Mouse (Mus musculus) left cerebral cortex, postnatal 10 days (tissue): ENCODE results near the gene Gm20503. TPM values are rescaled to one million over a fixed set of nuclear protein-coding genes. Genes with fewer than 3 reads are reported as not detected.
A peak's percentile ranks its signal among the peaks of the same experiment; 100 is the strongest.

Experiments
- DNase-seq, 2 experiments: peaks; one replicate each; pipeline ENCODE4 v3.0.0; 2021 to 2022; ENCODE audit warnings: low spot score in 2 of 2, mixed read lengths in 1 of 2; ENCODE audit errors: extremely low spot score in 1 of 2
- intact Hi-C: fragments of 180-260 bp; cut with DNase I; formaldehyde crosslinking; loops from one replicate; pipeline ENCODE4 v1.15.1; 2025
- total RNA-seq, 2 experiments: library from RNA; stranded (reverse); gene quantifications; 2 replicates each; pipeline ENCODE4 v1.2.3; 2021

The Gm20503 gene
- total RNA-seq, 2 experiments from 2014 or later = 2.1 TPM; not detected in 1

GRCm38 (mm10) chr4:59000614-59001013 lies 2.4 kb upstream of the Gm20503 start:
- peak in 1 of 2 experiments; percentile 39 for DNase-seq
- intact Hi-C loops = no loop called here

GRCm38 (mm10) chr4:59003806-59004200 lies 793 bp downstream of the Gm20503 start:
- intact Hi-C loops = no loop called here
- DNase-seq = no peak

GRCm38 (mm10) chr4:59006211-59006610 lies 3.2 kb downstream of the Gm20503 start:
- no peak for DNase-seq
- intact Hi-C loops = no loop called here

- DNase-seq = no peak
- intact Hi-C loops = no loop called here
These were observed 4.0 kb downstream of the Gm20503 start for GRCm38 (mm10) chr4:59007016-59007415.

GRCm38 (mm10) chr4:59007974-59008373 lies 5.0 kb downstream of the Gm20503 start:
- intact Hi-C loops = no loop called here
- DNase-seq = no peak

- DNase-seq = no peak
- intact Hi-C loops = no loop called here
These were observed 6.2 kb downstream of the Gm20503 start for GRCm38 (mm10) chr4:59009186-59009585.

- intact Hi-C loops = no loop called here
- DNase-seq = no peak
These were observed 6.7 kb downstream of the Gm20503 start for GRCm38 (mm10) chr4:59009696-59010095.

GRCm38 (mm10) chr4:59011446-59011845 lies 8.4 kb downstream of the Gm20503 start:
- no peak for DNase-seq
- intact Hi-C loops = no loop called here

- intact Hi-C loops = no loop called here
These were observed 12.2 kb downstream of the Gm20503 start for GRCm38 (mm10) chr4:59015181-59015580.

GRCm38 (mm10) chr4:59016922-59017321 lies 13.9 kb downstream of the Gm20503 start:
- intact Hi-C loops = no loop called here
- DNase-seq = no peak

More at GRCm38 (mm10) chr4:59015181-59015580, 12.2 kb downstream of the Gm20503 start:
- DNase-seq = no peak

GRCm38 (mm10) chr4:59034325-59034917 lies 31.4 kb downstream of the Gm20503 start:
- intact Hi-C loops = no loop called here
- peak in 1 of 2 experiments; percentile 57 for DNase-seq

- peak; percentile 62 to 85 for DNase-seq
- intact Hi-C loops = no loop called here
These were observed 32.1 kb downstream of the Gm20503 start, which contains the start of gene Gng10 for GRCm38 (mm10) chr4:59034918-59035785. Gene Gng10 (plus strand): TSS chr4:59035088.

- no peak for DNase-seq
- intact Hi-C loops = no loop called here
These were observed 32.9 kb downstream of the Gm20503 start for GRCm38 (mm10) chr4:59035786-59036350.

- DNase-seq = peak; percentile 73 to 75
- intact Hi-C loops = no loop called here
These were observed 33.6 kb downstream of the Gm20503 start for GRCm38 (mm10) chr4:59036490-59037127.

- intact Hi-C loops = no loop called here
These were observed 34.5 kb downstream of the Gm20503 start for GRCm38 (mm10) chr4:59037525-59037924.

GRCm38 (mm10) chr4:59040397-59041287 lies 37.6 kb downstream of the Gm20503 start:
- intact Hi-C loops = no loop called here
- no peak for DNase-seq

More at GRCm38 (mm10) chr4:59037525-59037924, 34.5 kb downstream of the Gm20503 start:
- DNase-seq = no peak

GRCm38 (mm10) chr4:59043074-59043473 lies 40.1 kb downstream of the Gm20503 start:
- no peak for DNase-seq
- intact Hi-C loops = no loop called here

GRCm38 (mm10) chr4:59043891-59044290 lies 40.9 kb downstream of the Gm20503 start:
- DNase-seq = no peak
- intact Hi-C loops = no loop called here
